Mouse (Mus musculus) midbrain, postnatal 0 days (tissue): ENCODE data around the gene 2810006K23Rik. TPM values are rescaled to one million over a fixed set of nuclear protein-coding genes. Genes with fewer than 3 reads are reported as not detected.
A peak's percentile ranks its signal among the peaks of the same experiment; 100 is the strongest.
"Not testable (repeated sequence)": the region's sequence is repeated elsewhere in the genome, so short reads cannot be mapped to it uniquely, and the experiment has no call there.

Source experiments
- ATAC-seq: fragments of 200-750 bp; cut with Nextera tagmentation; 2 replicates; pipeline ENCODE4 v1.8.0; 2017; ENCODE audit warnings: moderate number of reproducible peaks, mild to moderate bottlenecking, moderate TSS enrichment, moderate library complexity; ENCODE audit not compliant: low FRiP score
- DNase-seq: peaks from one replicate; pipeline ENCODE4 v3.0.0-alpha.2; 2015; ENCODE audit warnings: low spot score
- H3K27ac ChIP-seq: fragments of 300-500 bp; sonication (generic); 2 replicates; pipeline ENCODE4 v1.5.1; 2014; ENCODE audit warnings: low read depth, mild to moderate bottlenecking, low read length, mixed read lengths
- H3K27me3 ChIP-seq: fragments of 300-500 bp; sonication (generic); 2 replicates; pipeline ENCODE4 v1.6.1; 2014; ENCODE audit warnings: low read length, control low read depth, mixed read lengths; ENCODE audit not compliant: insufficient read depth
- H3K36me3 ChIP-seq: fragments of 300-500 bp; sonication (generic); 2 replicates; pipeline ENCODE4 v1.6.1; 2014; ENCODE audit warnings: low read length, control low read depth, mixed read lengths; ENCODE audit not compliant: insufficient read depth
- H3K4me1 ChIP-seq: fragments of 300-500 bp; sonication (generic); 2 replicates; pipeline ENCODE4 v1.6.1; 2014; ENCODE audit warnings: mild to moderate bottlenecking, control low read depth, antibody characterized with exemption, low read length, mixed read lengths; ENCODE audit not compliant: insufficient read depth
- H3K4me2 ChIP-seq: fragments of 300-500 bp; sonication (generic); 2 replicates; pipeline ENCODE4 v1.6.1; 2014; ENCODE audit warnings: low read depth, mild to moderate bottlenecking, low read length, mixed read lengths; ENCODE audit not compliant: poor library complexity, severe bottlenecking
- H3K4me3 ChIP-seq: fragments of 300-500 bp; sonication (generic); 2 replicates; pipeline ENCODE4 v1.5.1; 2014; ENCODE audit warnings: low read depth, mild to moderate bottlenecking, low read length, moderate library complexity
- H3K9ac ChIP-seq: fragments of 300-500 bp; sonication (generic); replicated peaks from 2 replicates; pipeline ENCODE4 v1.6.1; 2014; ENCODE audit warnings: mild to moderate bottlenecking, low read length, moderate library complexity, mixed read lengths; ENCODE audit not compliant: poor library complexity, severe bottlenecking
- H3K9me3 ChIP-seq: fragments of 300-500 bp; sonication (generic); 2 replicates; pipeline ENCODE4 v1.6.1; 2016; ENCODE audit warnings: low read length, control low read depth
- CTCF ChIP-seq: IDR thresholded peaks from 2 replicates; pipeline ENCODE4 v1.5.1; 2016; ENCODE audit warnings: antibody characterized with exemption, mild to moderate bottlenecking
- WGBS: fragments of 180-500 bp; shearing (Covaris S2); extraction: QIAGEN DNeasy Blood & Tissue Kit; methylation state at CpG from one replicate; pipeline ENCODE4 v1.1.7; 2014; 5-methylcytosine and 5-hydroxymethylcytosine counted together
- polyA plus RNA-seq: library from polyadenylated mRNA; unstranded; fragments of >200 nt; fragmentation: Nextera tagmentation; extraction: Ambion mirVana; gene quantifications from 2 replicates; pipeline ENCODE4 v1.2.1, GENCODE M21; 2015
- total RNA-seq: library from RNA; depleted of rRNA; stranded (reverse); fragments of >200 nt; gene quantifications from 2 replicates; pipeline ENCODE4 v1.2.3, GENCODE M21; 2014

Gene 2810006K23Rik
- total and polyA plus RNA-seq, 2 experiments from 2014 or later = 7.8 to 9.0 TPM

- peak; percentile 53 for TF ChIP-seq CTCF
- 92% methylated on average over 2 of the region's 2 CpGs for WGBS
Observed at GRCm38 (mm10) chr5:124359641-124360040, 31.8 kb downstream of the 2810006K23Rik start.

GRCm38 (mm10) chr5:124362982-124363381, 35.1 kb downstream of the 2810006K23Rik start, which contains the start of gene Cdk2ap1:
Gene Cdk2ap1 (minus strand): TSS chr5:124363082.
- not testable (repeated sequence) for ATAC-seq, H3K9ac ChIP-seq, DNase-seq, H3K27ac ChIP-seq, H3K4me2 ChIP-seq, H3K27me3 ChIP-seq, H3K4me3 ChIP-seq, H3K36me3 ChIP-seq, H3K4me1 ChIP-seq, H3K9me3 ChIP-seq
- 94% methylated on average over 5 of the region's 5 CpGs for WGBS

More at GRCm38 (mm10) chr5:124359641-124360040, 31.8 kb downstream of the 2810006K23Rik start:
- Histone ChIP-seq H3K9me3 (no peaks in the 10 kb centered on the region), H3K4me1 (no peaks in the 10 kb centered on the region), H3K4me3 (no peak overlapping the region), H3K9ac (no peak overlapping the region), H3K27ac (no peak overlapping the region), H3K36me3 (no peaks in the 10 kb centered on the region), H3K4me2 (no peak overlapping the region), H3K27me3 (no peaks in the 10 kb centered on the region)
- ATAC-seq = no peak
- no peak for DNase-seq

- no peak for ATAC-seq
- no peaks in the 10 kb centered on the region for H3K9me3 ChIP-seq
- no peak overlapping the region for H3K4me2 ChIP-seq
- no peak overlapping the region for H3K27ac ChIP-seq
- H3K4me3 ChIP-seq = no peak overlapping the region
- TF ChIP-seq CTCF = no peak
- no peak for DNase-seq
- H3K9ac ChIP-seq = no peak overlapping the region
- WGBS = 76% methylated on average over 6 of the region's 6 CpGs
- peaks cover 10% of the 10 kb centered on the region for H3K36me3 ChIP-seq
- no peaks in the 10 kb centered on the region for H3K27me3 ChIP-seq
- no peaks in the 10 kb centered on the region for H3K4me1 ChIP-seq
Observed at GRCm38 (mm10) chr5:124364173-124364918, 36.5 kb downstream of the 2810006K23Rik start.

GRCm38 (mm10) chr5:124365754-124366153, 37.9 kb downstream of the 2810006K23Rik start:
- no peak for DNase-seq
- H3K4me1 ChIP-seq = no peaks in the 10 kb centered on the region
- H3K36me3 ChIP-seq = peaks cover 23% of the 10 kb centered on the region
- no peaks in the 10 kb centered on the region for H3K9me3 ChIP-seq
- no peaks in the 10 kb centered on the region for H3K27me3 ChIP-seq
- 92% methylated on average over 2 of the region's 2 CpGs for WGBS
- no peak overlapping the region for H3K27ac ChIP-seq
- H3K9ac ChIP-seq = no peak overlapping the region
- H3K4me3 ChIP-seq = no peak overlapping the region
- no peak for ATAC-seq
- H3K4me2 ChIP-seq = no peak overlapping the region
- TF ChIP-seq CTCF = no peak

- 77% methylated on average over 3 of the region's 3 CpGs for WGBS
- DNase-seq (no peak), ATAC-seq (no peak)
- no peaks in the 10 kb centered on the region for H3K27me3 ChIP-seq
- no peak overlapping the region for H3K4me3 ChIP-seq
- no peaks in the 10 kb centered on the region for H3K4me1 ChIP-seq
- no peak overlapping the region for H3K27ac ChIP-seq
- no peak for TF ChIP-seq CTCF
- H3K4me2 ChIP-seq = no peak overlapping the region
- no peaks in the 10 kb centered on the region for H3K9me3 ChIP-seq
- H3K36me3 ChIP-seq = peaks cover 28% of the 10 kb centered on the region
- no peak overlapping the region for H3K9ac ChIP-seq
Observed at GRCm38 (mm10) chr5:124366721-124367120, 38.8 kb downstream of the 2810006K23Rik start.

- no peak for DNase-seq
- Histone ChIP-seq H3K27me3 (no peaks in the 10 kb centered on the region), H3K4me1 (no peaks in the 10 kb centered on the region), H3K4me3 (no peak overlapping the region), H3K9me3 (no peaks in the 10 kb centered on the region), H3K4me2 (no peak overlapping the region), H3K36me3 (peaks cover 63% of the 10 kb centered on the region), H3K27ac (no peak overlapping the region), H3K9ac (no peak overlapping the region)
- TF ChIP-seq CTCF = no peak
- WGBS = 96% methylated on average over 7 of the region's 7 CpGs
- ATAC-seq = no peak
Observed at GRCm38 (mm10) chr5:124374298-124374697, 46.4 kb downstream of the 2810006K23Rik start.
